Comparison of ENCODE assay signal across 8 mouse cellular contexts in genomic region chr17:26370521-26371245, GRCm38 (mm10). TPM values are rescaled to one million over a fixed set of nuclear protein-coding genes. Genes with fewer than 3 reads are reported as not detected.
DNase-seq lines count a peak whose midpoint lies in the region; ATAC-seq and TF ChIP-seq lines count a peak whose summit lies in the region.
"Had no signal": no experiment of that assay in that cellular context is flagged by ENCODE, and none has a peak within 500 bp of the region (broad histone marks: within the 10 kb centered on the region; RNA-seq: fewer than 3 reads in every experiment).

No protein-coding gene starts in this region.

- H3K27ac ChIP-seq in hindbrain, postnatal 0 days: no peak overlapping the region
- H3K27ac ChIP-seq in hindbrain, embryonic 16.5 days (ENCODE audit: low read depth, low read length): no peak overlapping the region
- H3K27ac ChIP-seq in ES-Bruce4 (ENCODE audit: insufficient read depth, low read length): no peak overlapping the region
- peak overlapping the region; percentile 87; the same call in 1 of the 2 replicates for H3K27ac ChIP-seq in lung, postnatal 0 days (ENCODE audit: low read length)
- peak overlapping the region; percentile 39 for H3K27ac ChIP-seq in stomach, embryonic 16.5 days (ENCODE audit: low read length)
- H3K27ac ChIP-seq: limb, embryonic 13.5 days had no signal

- no peaks in the 10 kb centered on the region for H3K9me3 ChIP-seq in hindbrain, postnatal 0 days (ENCODE audit: low read length)
- H3K9me3 ChIP-seq in hindbrain, embryonic 16.5 days (ENCODE audit: control insufficient read depth, low read length): no peaks in the 10 kb centered on the region
- no peaks in the 10 kb centered on the region for H3K9me3 ChIP-seq in ES-Bruce4 (replicated peaks; ENCODE audit: control insufficient read depth, insufficient read depth, low read length, poor library complexity, severe bottlenecking)
- no peaks in the 10 kb centered on the region for H3K9me3 ChIP-seq in lung, postnatal 0 days (ENCODE audit: low read length)
- H3K9me3 ChIP-seq in stomach, embryonic 16.5 days (replicated peaks; ENCODE audit: control insufficient read depth, low read length): no peaks in the 10 kb centered on the region
- H3K9me3 ChIP-seq: limb, embryonic 13.5 days had no signal

- H3K4me3 ChIP-seq in hindbrain, postnatal 0 days (ENCODE audit: low read length): no peak overlapping the region
- H3K4me3 ChIP-seq in hindbrain, embryonic 16.5 days (ENCODE audit: low read length): no peak overlapping the region
- no peak overlapping the region for H3K4me3 ChIP-seq in ES-Bruce4 (ENCODE audit: low read depth, low read length)
- H3K4me3 ChIP-seq in lung, postnatal 0 days (ENCODE audit: low read depth, low read length): no peak overlapping the region
- no peak overlapping the region for H3K4me3 ChIP-seq in stomach, embryonic 16.5 days (replicated peaks; ENCODE audit: low read length)
- H3K4me3 ChIP-seq: limb, embryonic 13.5 days had no signal

- peak; percentile 62 for DNase-seq in hindbrain, postnatal 0 days (ENCODE audit: low spot score)
- peak; percentile 50 for DNase-seq in adrenal gland, postnatal 25 days
- peak; percentile 38 to 55 for DNase-seq in kidney, adult 8-10 months
- DNase-seq in lung, postnatal 0 days (ENCODE audit: low spot score): peak; percentile 79

- peak; percentile 71 for TF ChIP-seq CTCF in hindbrain, postnatal 0 days (IDR thresholded peaks at IDR 0.05; ENCODE audit: low read depth)
- peak; percentile 58 for TF ChIP-seq CTCF in ES-Bruce4 (IDR thresholded peaks at IDR 0.05; ENCODE audit: low read depth, low read length)
- TF ChIP-seq CTCF in lung, postnatal 0 days (IDR thresholded peaks at IDR 0.05): peak; percentile 87

- no peak overlapping the region for H3K4me2 ChIP-seq in hindbrain, postnatal 0 days (ENCODE audit: low read depth, low read length)
- no peak overlapping the region for H3K4me2 ChIP-seq in hindbrain, embryonic 16.5 days (ENCODE audit: low read length)
- H3K4me2 ChIP-seq in lung, postnatal 0 days (replicated peaks; ENCODE audit: low read depth, low read length): no peak overlapping the region
- H3K4me2 ChIP-seq in stomach, embryonic 16.5 days (ENCODE audit: low read depth, low read length): no peak overlapping the region
- H3K4me2 ChIP-seq: limb, embryonic 13.5 days had no signal

- no peak for TF ChIP-seq EP300 in ES-Bruce4 (IDR thresholded peaks at IDR 0.05; ENCODE audit: insufficient read depth, low read depth, low read length)
- peak; percentile 100 for TF ChIP-seq EP300 in lung, postnatal 0 days (IDR thresholded peaks at IDR 0.05)

- no peaks in the 10 kb centered on the region for H3K4me1 ChIP-seq in hindbrain, postnatal 0 days (ENCODE audit: insufficient read depth, low read length)
- peaks cover 3% of the 10 kb centered on the region; the same call in 1 of the 2 replicates for H3K4me1 ChIP-seq in hindbrain, embryonic 16.5 days (ENCODE audit: control insufficient read depth, insufficient read depth, low read depth, low read length)
- no peaks in the 10 kb centered on the region for H3K4me1 ChIP-seq in ES-Bruce4 (ENCODE audit: control insufficient read depth, insufficient read depth, low read length)
- peaks cover 18% of the 10 kb centered on the region; the same call in 1 of the 2 replicates for H3K4me1 ChIP-seq in lung, postnatal 0 days (ENCODE audit: insufficient read depth, low read depth, low read length)
- H3K4me1 ChIP-seq in stomach, embryonic 16.5 days (ENCODE audit: control insufficient read depth, insufficient read depth, low read length): peaks cover 38% of the 10 kb centered on the region

- 0 out of 2 replicates have a peak, but pooled peaks have one; percentile 43 for ATAC-seq in hindbrain, postnatal 0 days
- no peak for ATAC-seq in hindbrain, embryonic 16.5 days
- peak; percentile 89 for ATAC-seq in lung, postnatal 0 days
- no peak for ATAC-seq in stomach, embryonic 16.5 days (ENCODE audit: insufficient read depth, low FRiP score)

- TF ChIP-seq POLR2A in ES-Bruce4 (IDR thresholded peaks at IDR 0.05; ENCODE audit: insufficient read depth, low read length): no peak

- H3K9ac ChIP-seq in hindbrain, postnatal 0 days (replicated peaks; ENCODE audit: low read length): no peak overlapping the region
- no peak overlapping the region for H3K9ac ChIP-seq in hindbrain, embryonic 16.5 days (ENCODE audit: low read depth, low read length)
- H3K9ac ChIP-seq in ES-Bruce4 (ENCODE audit: low read depth, poor library complexity, severe bottlenecking): no peak overlapping the region
- H3K9ac ChIP-seq in lung, postnatal 0 days (replicated peaks; ENCODE audit: low read depth): no peak overlapping the region
- no peak overlapping the region for H3K9ac ChIP-seq in stomach, embryonic 16.5 days (ENCODE audit: low read length)
- H3K9ac ChIP-seq: limb, embryonic 13.5 days had no signal

- WGBS in hindbrain, postnatal 0 days: 28% methylated on average over 9 of the region's 9 CpGs
- WGBS in hindbrain, embryonic 16.5 days: 37% methylated on average over 9 of the region's 9 CpGs
- WGBS in lung, postnatal 0 days: 26% methylated on average over 9 of the region's 9 CpGs
- WGBS in stomach, embryonic 16.5 days: 37% methylated on average over 9 of the region's 9 CpGs

- no peaks in the 10 kb centered on the region for H3K27me3 ChIP-seq in hindbrain, postnatal 0 days (ENCODE audit: insufficient read depth, low read length)
- no peaks in the 10 kb centered on the region for H3K27me3 ChIP-seq in hindbrain, embryonic 16.5 days (replicated peaks; ENCODE audit: control insufficient read depth, insufficient read depth, low read length)
- no peaks in the 10 kb centered on the region for H3K27me3 ChIP-seq in ES-Bruce4 (ENCODE audit: control insufficient read depth, insufficient read depth, low read length, poor library complexity, severe bottlenecking)
- H3K27me3 ChIP-seq in lung, postnatal 0 days (replicated peaks; ENCODE audit: insufficient read depth, low read length): no peaks in the 10 kb centered on the region
- no peaks in the 10 kb centered on the region for H3K27me3 ChIP-seq in stomach, embryonic 16.5 days (ENCODE audit: control insufficient read depth, insufficient read depth, low read length)
- H3K27me3 ChIP-seq: limb, embryonic 13.5 days had no signal

- no peaks in the 10 kb centered on the region for H3K36me3 ChIP-seq in hindbrain, postnatal 0 days (ENCODE audit: insufficient read depth, low read length)
- no peaks in the 10 kb centered on the region for H3K36me3 ChIP-seq in hindbrain, embryonic 16.5 days (ENCODE audit: control insufficient read depth, insufficient read depth, low read length)
- H3K36me3 ChIP-seq in ES-Bruce4 (ENCODE audit: control insufficient read depth, insufficient read depth, low read length, poor library complexity, severe bottlenecking): no peaks in the 10 kb centered on the region
- H3K36me3 ChIP-seq in lung, postnatal 0 days (ENCODE audit: insufficient read depth, low read length): no peaks in the 10 kb centered on the region
- no peaks in the 10 kb centered on the region for H3K36me3 ChIP-seq in stomach, embryonic 16.5 days (ENCODE audit: control insufficient read depth, insufficient read depth, low read length)
- H3K36me3 ChIP-seq: limb, embryonic 13.5 days had no signal

RNA-seq across cellular contexts. Expression of gene Neurl1b, which starts 43.9 kb away (rescaled TPM):
- total RNA-seq in hindbrain, postnatal 0 days (2014; rRNA removed): 60.4 and 67.5 TPM in 2 replicates
- 1.7 and 2.1 TPM in 2 replicates for polyA plus RNA-seq in hindbrain, postnatal 0 days (2015; fragmentation: Nextera tagmentation; extraction: Ambion mirVana)
- 1.9 and 2.2 TPM in 2 replicates for polyA plus RNA-seq in hindbrain, embryonic 16.5 days (2015; fragmentation: Nextera tagmentation; extraction: Ambion mirVana)
- polyA plus RNA-seq in ES-Bruce4 (2011; ENCODE audit: insufficient read depth, insufficient read length, low read depth, missing spikeins): 3.3 and 4.2 TPM in 2 replicates
- total RNA-seq in adrenal gland, postnatal 25 days (2021): 49.1 and 57.1 TPM in 2 replicates
- polyA plus RNA-seq in lung, postnatal 0 days (2015; fragmentation: Nextera tagmentation; extraction: Ambion mirVana): 0.98 and 1.5 TPM in 2 replicates
- polyA plus RNA-seq in stomach, embryonic 16.5 days (2015; fragmentation: Nextera tagmentation; extraction: Ambion mirVana): 2.3 and 2.9 TPM in 2 replicates

Comparison
In these comparisons a context has a peak if more than half of its experiments do, and no peak if none do; other contexts are left out.
1. ATAC-seq: peak in hindbrain, postnatal 0 days (single experiment) and lung, postnatal 0 days (single experiment); none in hindbrain, embryonic 16.5 days (single experiment) and stomach, embryonic 16.5 days (single experiment).
2. H3K27ac ChIP-seq: peak in lung, postnatal 0 days (single experiment) and stomach, embryonic 16.5 days (single experiment); none in hindbrain, postnatal 0 days (single experiment), hindbrain, embryonic 16.5 days (single experiment) and ES-Bruce4 (single experiment).
3. Peak in every context shown above with its lines, with median percentiles within 50 percentile points of each other: DNase-seq and CTCF ChIP-seq.